Mouse (Mus musculus): ENCODE data around the gene Cdk15.

Cdk15 gene

GRCm38 (mm10) chr1:59256751-59257231 lies at the start of gene Cdk15:
Gene Cdk15, plus strand, starts transcription at chr1:59256906.
- no peak for DNase-seq (ENCODE audit: low spot score in 2 of 2)

- no peak for DNase-seq (ENCODE audit: low spot score in 2 of 2)
These were observed 48.4 kb upstream of the Cdk15 start for GRCm38 (mm10) chr1:59208331-59208730.

GRCm38 (mm10) chr1:59211651-59212050 lies 45.1 kb upstream of the Cdk15 start:
- DNase-seq (ENCODE audit: low spot score in 2 of 2), result no peak

DNA sequence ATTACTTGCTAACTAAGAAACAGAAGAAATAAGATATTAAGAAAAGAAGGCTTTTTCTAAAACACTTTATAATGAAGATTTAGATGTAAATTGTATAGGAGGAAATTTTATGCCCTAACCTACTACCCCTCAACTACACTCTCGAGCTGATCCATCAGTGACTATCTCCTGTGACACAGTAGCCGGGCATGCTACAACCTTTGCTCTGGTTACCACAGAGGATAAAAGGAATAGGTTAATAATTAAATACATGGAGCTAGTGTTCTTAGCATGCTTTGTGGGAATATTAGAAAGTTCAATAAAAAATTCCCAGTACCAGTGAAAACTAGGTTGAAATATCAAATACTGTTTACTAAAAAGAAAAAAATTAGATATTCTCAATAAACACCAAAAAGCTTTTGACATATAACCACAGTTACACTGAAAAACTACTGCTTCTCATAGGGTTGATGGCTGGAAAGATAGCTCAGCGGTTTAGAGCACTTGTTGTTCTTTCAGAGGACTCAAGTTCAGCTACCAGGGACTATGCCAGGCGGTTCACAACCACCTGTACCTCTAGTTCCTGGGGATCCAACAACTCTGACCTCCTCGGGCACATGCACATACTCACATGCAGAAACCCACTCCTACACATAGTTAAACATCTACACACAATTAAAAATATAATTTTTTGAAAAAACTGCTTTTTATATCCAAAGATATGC lies 44.5 kb upstream of the Cdk15 start:
- no peak for DNase-seq (ENCODE audit: low spot score in 2 of 2)

- no peak for DNase-seq (ENCODE audit: low spot score in 2 of 2)
These were observed 43.8 kb upstream of the Cdk15 start for GRCm38 (mm10) chr1:59212951-59213350.

DNA sequence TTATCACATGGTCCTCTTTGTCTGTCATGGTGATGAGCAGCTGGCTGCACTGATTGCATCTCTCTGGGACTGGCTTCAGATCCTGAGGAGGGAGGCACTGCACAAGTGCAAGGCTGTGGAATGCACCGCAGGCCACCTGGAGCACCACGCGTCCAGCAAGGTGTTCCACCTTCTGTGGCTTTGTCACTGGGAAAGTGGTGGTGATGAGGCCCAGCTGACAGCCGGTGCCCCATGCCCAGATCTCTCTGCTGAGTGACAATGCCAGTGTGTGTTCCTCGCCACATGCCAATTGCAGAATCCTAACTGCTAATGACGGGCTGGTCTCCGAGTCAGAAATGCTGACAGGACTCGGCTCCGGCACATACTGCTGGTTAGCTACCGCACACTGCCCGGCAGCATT lies 41.3 kb upstream of the Cdk15 start:
- no peak for DNase-seq (ENCODE audit: low spot score in 2 of 2)

- no peak for DNase-seq (ENCODE audit: low spot score in 2 of 2)
These were observed 36.3 kb upstream of the Cdk15 start for GRCm38 (mm10) chr1:59220371-59220770.

DNA sequence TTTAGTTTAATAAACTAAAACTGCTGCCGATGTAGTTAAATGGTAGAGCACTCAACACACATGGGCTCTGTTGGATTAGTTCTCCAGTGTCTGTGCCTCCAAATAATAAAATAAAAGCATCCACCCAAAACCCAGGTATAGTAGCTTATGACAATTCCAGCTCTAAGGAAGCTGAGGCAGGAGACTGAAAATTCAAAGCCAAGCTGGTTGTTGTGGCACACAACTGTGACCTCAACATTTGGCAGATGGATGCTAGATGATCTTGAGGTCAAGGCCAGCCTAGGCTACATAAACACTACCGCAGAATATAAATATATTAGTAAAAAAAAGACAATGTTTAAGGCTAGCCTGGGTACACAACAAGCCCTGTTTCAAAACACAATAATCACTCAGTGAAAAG lies 35.1 kb upstream of the Cdk15 start:
- DNase-seq (ENCODE audit: low spot score in 2 of 2), result no peak

- no peak for DNase-seq (ENCODE audit: low spot score in 2 of 2)
These were observed 34.4 kb upstream of the Cdk15 start for GRCm38 (mm10) chr1:59222101-59222825.

GRCm38 (mm10) chr1:59228552-59228951 lies 28.2 kb upstream of the Cdk15 start:
- no peak for DNase-seq (ENCODE audit: low spot score in 2 of 2)

DNA sequence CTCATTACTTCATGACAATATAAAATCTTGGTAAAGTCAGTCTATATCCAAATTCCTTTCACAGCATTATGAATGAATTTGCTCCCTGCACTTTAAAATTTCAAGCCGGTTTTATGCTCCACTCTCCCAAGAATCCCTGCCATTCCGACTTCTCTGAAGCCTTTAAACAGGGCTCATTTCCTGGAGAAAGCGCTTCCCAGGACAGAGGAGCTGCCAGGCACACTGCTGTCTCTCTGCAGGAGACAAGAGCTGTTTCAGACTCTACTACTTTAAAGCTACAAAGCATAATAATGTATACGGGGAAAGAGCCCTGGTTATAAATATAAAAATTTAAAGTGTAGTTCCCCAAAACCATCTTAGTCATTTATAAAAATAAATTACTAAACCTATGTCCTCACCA lies 27.5 kb upstream of the Cdk15 start:
- DNase-seq (ENCODE audit: low spot score in 2 of 2), result no peak

DNA sequence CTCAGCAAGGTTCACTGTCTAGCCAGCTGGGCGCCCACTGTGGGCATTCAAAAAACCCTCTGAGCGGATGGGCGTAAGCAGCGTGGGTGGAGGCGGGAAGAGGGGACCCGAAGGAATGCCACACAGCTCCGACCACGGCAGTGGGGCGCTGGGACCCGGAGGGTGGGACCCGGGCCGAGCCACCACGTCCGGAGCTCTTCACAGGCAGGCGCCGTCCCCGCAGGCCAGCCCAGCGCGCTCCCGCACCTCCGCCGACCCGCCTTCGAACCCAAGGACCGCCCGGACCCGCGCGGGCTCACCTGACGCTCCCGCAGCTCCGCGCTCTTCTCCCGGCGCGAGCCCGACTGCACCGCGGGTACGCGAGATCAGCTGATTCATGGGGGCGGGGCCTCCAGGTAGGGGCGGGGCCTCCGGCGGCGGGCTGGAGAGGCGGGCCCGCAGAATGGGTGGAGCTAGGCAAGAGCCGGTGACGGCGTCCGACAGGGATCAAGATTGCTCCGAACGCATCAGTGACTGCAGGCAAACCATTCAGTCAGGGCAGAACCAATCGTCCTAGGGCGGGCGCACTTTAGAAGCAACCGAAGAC lies 19.8 kb upstream of the Cdk15 start, which contains the start of gene Als2:
Gene Als2 (minus strand): TSS at position 376 of the 586 bp plus-strand sequence.
- peak; percentile 98 to 99 for DNase-seq (ENCODE audit: low spot score in 2 of 2)

DNA sequence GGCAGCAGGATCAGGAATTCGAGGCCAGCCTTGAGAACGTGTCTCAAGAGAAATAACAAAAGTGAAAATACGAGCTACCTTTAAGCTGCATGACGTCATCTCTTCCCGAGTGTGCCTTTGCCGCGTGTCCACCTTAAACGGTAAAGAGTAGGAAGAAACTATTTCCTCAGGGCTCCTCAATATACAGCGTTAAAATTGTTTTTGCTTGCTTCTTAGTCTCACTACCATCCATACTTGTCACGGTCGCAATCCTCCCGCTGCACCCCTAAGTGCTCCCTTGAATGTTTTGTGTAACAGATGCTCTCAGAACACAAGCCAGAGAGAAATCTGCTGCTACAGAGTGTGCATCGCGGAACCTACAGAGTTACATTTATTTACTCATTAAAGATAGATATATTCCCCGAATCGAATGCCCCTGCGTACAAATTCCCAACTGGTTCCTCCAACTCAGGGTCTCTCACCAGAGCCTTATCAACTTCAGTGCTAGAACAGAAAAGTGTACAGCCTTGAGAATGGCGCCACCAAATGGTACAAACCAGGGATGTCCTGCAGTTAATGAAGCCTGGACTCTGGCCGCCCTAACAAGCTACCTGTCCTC lies 19.0 kb upstream of the Cdk15 start:
- DNase-seq (ENCODE audit: low spot score in 2 of 2), result peak; percentile 52 to 64

DNA sequence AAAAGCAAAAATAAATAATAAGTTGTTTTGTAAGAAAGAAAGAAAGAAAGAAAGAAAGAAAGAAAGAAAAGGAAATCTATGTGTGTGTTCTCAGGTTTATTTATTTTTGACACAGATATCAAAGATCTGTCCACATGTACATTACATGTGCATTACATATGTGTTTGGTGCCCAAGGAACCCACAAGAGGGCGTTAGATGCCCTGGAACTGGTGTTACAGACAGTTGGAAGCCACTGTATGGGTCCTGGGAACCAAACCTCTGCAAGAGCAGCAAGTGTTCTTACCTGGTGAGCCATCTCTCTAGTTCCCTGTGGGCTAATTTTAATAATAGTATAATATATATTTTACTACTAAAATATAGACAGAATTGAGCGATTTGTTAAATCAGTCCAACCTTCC lies 12.9 kb upstream of the Cdk15 start:
- DNase-seq (ENCODE audit: low spot score in 2 of 2), result no peak

DNA sequence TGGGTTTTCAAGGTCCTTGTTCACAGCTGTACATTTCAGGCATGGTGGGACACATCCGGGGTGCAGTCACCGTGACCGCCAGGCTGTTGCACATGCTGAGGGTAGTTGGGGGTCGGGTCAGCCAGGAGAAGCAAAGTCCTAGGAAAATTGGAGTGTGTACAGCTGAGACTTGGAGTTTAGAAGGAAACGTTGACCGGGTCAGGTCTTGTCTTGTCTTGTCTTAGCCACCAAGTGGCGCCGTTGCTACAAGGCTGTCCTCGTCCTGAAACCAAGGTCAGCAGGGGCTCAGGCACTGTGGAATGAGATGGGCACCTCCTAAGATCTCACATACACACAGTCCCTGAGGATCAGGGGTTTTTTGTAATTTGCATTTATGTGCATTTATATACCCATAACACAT lies 9.1 kb upstream of the Cdk15 start:
- DNase-seq (ENCODE audit: low spot score in 2 of 2), result no peak

DNA sequence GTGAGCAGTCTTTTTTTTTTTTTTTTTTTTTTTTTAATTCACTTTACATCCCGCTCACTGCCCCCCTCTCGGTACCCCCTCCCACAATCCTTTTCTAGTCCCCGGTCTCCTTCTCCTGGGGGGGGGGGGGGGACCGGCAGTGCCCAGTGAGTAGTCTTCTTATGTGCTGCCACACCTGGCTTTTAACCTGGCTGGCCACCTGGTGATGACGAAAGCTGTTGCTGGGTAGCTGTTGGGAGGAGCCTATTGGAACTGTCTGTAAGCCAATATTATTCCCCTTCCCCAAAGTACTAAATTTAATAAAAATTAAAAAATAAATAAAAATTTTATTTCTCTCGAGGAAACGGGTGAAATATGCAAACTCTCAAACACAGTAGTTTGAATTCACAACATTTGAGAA lies 3.9 kb upstream of the Cdk15 start:
- DNase-seq (ENCODE audit: low spot score in 2 of 2), result no peak

DNA sequence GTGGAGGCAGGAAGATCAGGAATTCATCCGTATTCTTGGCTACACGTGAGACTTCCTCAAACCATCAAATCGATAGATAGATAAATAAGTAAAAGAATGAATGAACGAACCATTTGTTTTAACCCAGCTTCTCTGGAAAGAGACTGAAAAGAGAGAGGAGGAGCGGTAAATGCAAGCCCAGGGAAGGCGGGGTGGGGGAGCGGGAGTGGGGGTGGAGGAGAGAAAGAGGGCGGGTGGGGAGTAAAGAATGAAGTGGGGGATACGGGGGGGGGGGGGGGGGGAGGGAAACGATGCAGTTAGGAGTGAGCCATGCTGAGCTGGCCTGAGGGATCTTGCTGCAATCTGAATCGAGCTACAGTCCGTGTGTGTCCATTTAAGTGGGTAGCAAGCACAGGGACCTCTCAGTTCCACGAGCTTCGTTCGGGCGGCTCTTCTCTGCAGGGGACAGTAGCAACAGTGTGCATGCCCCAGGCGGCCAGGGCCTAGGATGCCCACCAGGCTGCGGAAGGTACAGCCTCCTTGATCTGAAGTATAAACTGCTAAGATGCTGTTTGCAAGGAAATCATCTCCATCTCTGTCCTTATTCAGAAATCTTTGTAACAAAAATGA lies 3.3 kb upstream of the Cdk15 start:
- DNase-seq (ENCODE audit: low spot score in 2 of 2), result no peak

- DNase-seq (ENCODE audit: low spot score in 2 of 2), result no peak
These were observed 1.0 kb downstream of the Cdk15 start for GRCm38 (mm10) chr1:59257736-59258135.

DNA sequence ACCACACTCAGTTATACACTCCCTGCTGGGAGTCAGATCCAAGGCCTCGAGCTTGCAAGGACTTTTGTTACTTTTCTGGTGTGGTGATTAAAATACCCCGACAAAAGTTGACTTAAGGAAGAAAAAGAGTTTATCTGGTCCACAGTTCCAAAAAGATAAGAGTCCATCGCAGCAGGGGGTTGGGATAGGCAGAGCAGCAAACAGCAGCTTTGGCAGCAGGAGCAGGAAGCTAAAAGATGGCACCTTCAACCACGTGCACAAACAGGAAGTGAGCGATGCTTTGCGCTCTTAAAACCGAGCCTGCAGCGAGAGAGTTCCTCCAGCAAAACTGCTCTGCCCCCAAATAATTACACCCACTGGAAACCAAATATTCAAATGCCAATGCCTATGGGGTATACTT lies 12.2 kb downstream of the Cdk15 start:
- no peak for DNase-seq (ENCODE audit: low spot score in 2 of 2)

- DNase-seq (ENCODE audit: low spot score in 2 of 2), result no peak
These were observed 12.8 kb downstream of the Cdk15 start for GRCm38 (mm10) chr1:59269466-59269865.

DNA sequence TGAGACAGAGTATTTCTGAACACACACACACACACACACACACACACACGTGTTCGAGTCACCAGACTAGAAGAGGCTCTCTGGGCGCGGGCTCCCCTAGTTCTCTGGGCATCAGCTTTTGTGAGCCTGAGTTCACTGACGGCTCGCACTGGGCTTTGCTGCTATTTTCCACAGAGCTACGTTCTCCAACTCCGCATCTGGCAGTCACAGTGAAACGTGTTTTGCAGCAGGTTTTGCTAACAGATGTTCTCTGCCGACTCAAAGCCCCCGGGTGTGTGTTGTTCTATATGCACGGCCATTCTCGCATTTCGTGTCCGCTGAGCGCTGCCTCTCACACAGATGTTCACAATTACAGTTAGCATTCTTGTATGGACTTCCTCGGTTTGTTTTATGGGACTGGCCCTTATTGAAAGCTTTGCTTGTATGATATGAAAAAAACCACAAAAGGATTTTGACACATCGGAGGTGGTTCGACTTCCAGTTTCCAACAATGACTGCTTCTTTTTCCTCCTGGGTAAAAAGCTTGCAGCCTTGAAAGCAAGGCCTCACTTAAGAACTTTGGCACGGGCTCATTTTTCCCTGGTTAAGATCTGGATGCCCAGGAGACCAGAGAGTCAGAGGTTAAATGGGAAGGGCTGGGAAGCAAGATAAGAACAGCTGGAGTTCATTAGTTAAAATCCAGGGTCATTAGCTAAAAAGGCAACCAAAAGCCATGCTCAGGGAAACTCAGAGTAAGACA lies 13.4 kb downstream of the Cdk15 start:
- no peak for DNase-seq (ENCODE audit: low spot score in 2 of 2)
